Mouse (Mus musculus) heart, adult 18-20 months (tissue): Measurements from ENCODE around the gene Nr2c2ap. TPM values are rescaled to one million over a fixed set of nuclear protein-coding genes. Genes with fewer than 3 reads are reported as not detected.
A peak's percentile ranks its signal among the peaks of the same experiment; 100 is the strongest.

Experiments
- DNase-seq, 2 experiments: peaks; one replicate each; pipeline ENCODE4 v3.0.0; 2021 to 2022; ENCODE audit warnings: mixed read lengths in 1 of 2
- total RNA-seq, 2 experiments: library from RNA; stranded (reverse); gene quantifications; 2 replicates each; pipeline ENCODE4 v1.2.3; 2021

Nr2c2ap gene
- total RNA-seq, 2 experiments from 2014 or later, result 7.5 to 7.9 TPM

GRCm38 (mm10) chr8:70118726-70119700 is 12.1 kb upstream of the Nr2c2ap start:
- no peak for DNase-seq

GRCm38 (mm10) chr8:70120667-70121066 is 10.5 kb upstream of the Nr2c2ap start, which contains the start of gene Ncan:
Ncan (minus strand) TSS chr8:70120873.
- DNase-seq, result peak in 1 of 2 experiments; percentile 24

DNA sequence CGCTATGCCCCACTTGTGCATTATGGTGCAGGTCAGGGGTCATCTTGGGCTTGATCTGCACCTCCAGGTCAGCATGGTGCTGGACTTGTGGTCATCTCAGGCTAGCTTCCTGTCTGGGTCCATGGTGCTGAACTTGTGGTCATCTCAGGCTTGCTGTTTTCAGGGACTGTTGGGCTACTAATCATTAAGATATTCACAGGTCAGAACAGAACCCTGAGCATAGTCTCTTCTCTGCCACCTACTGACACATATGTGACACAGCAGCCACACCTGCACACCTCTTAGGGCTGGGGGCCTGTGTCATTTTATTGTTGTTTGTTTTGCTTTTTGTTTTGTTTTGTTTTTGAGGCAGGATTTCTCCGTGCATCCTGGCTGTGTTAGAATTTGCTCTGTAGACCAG is 8.3 kb upstream of the Nr2c2ap start:
- no peak for DNase-seq

GRCm38 (mm10) chr8:70124992-70125391 is 6.1 kb upstream of the Nr2c2ap start:
- no peak for DNase-seq

DNA sequence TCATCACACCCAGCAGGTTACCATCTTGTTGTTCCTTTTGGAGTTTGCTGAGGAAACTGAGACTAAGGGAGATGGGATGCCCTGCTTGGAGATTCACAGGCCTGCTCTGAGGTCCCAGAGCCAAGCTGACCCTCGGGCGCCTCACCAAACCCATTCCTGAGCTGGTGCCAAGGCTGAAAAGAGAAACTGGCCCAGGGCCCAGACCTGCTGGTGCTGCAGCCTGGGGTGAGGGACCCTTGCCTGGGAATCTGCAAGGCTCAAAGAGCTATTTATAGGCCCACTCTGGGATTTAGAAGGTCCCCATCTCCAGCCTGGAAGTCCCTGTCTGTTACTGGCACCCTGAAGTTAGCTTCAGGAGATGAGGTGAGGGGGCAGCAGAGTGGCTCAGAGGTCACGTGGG is 2.7 kb upstream of the Nr2c2ap start:
- DNase-seq, result peak; percentile 83 to 86

DNA sequence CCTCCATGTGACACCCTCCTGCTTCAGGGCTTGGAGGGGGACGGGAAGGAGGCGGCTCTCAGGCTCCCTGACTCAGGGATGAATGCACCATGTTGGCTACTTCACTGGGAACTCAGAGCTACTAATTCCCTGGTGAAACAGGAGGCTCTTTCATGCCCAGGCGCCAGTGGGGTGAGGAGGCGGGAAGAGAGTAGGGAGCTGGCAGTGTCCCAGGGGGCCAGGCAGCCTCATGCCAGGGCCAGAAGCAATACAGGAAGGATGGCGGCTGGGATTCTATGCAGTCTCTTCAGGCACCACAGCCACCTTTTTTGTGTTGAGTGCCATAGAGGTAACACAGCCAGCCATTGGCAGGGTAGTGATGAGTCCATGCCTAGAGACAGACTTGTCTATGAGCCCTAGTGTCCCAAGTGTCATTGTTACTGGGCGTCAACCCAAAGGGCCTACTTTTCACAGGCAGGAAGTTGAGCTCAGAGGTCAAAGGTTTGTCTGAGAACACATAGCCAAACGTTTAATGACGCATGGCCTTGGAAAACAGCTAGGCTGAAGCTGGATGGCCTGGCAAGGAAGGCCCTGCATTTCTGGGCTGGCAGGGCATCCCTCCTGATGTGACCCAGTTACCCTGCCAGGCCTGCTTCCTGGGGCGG is 1.7 kb upstream of the Nr2c2ap start:
- peak; percentile 41 to 72 for DNase-seq

- DNase-seq, result no peak
Measured at GRCm38 (mm10) chr8:70130066-70130465, 1.1 kb upstream of the Nr2c2ap start.

DNA sequence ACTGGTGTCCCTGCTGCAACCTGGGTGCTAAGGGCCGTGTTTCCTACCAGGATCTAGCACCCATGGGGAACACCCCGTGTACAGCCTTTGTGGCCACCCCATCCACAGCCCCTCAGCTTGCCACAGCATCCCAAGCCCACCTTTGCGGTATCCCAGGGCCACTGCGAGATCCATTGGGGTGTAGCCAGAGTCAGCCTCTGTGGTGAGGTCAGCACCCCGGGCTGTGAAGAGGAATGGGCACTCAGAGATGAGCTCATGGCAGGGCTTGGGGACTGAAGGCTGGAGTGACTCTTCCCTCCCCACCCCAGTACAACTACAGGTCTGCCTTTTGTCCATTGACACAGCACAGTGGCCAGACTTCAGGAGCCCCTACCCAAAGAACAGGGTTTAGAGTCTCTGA is 3.0 kb downstream of the Nr2c2ap start:
- no peak for DNase-seq

- peak in 1 of 2 experiments; percentile 22 for DNase-seq
Measured at GRCm38 (mm10) chr8:70134931-70135330, 3.8 kb downstream of the Nr2c2ap start.

- DNase-seq, result no peak
Measured at GRCm38 (mm10) chr8:70136591-70136990, 5.5 kb downstream of the Nr2c2ap start.

GRCm38 (mm10) chr8:70137890-70138289 is 6.8 kb downstream of the Nr2c2ap start:
- no peak for DNase-seq

GRCm38 (mm10) chr8:70139026-70139857 is 8.1 kb downstream of the Nr2c2ap start, which contains the start of the genes Rfxank, Borcs8 and Mef2b:
Rfxank (minus strand) TSS chr8:70139154.
Borcs8 (plus strand) TSS chr8:70139499.
Mef2b (plus strand) TSS chr8:70139711.
- DNase-seq, result peak; percentile 99

GRCm38 (mm10) chr8:70139981-70140380 is 8.8 kb downstream of the Nr2c2ap start:
- no peak for DNase-seq

- no peak for DNase-seq
Measured at GRCm38 (mm10) chr8:70147678-70148607, 16.8 kb downstream of the Nr2c2ap start.

GRCm38 (mm10) chr8:70150158-70150557 is 19.0 kb downstream of the Nr2c2ap start:
- no peak for DNase-seq

GRCm38 (mm10) chr8:70152537-70153257 is 21.6 kb downstream of the Nr2c2ap start:
- DNase-seq, result peak; percentile 51 to 67

DNA sequence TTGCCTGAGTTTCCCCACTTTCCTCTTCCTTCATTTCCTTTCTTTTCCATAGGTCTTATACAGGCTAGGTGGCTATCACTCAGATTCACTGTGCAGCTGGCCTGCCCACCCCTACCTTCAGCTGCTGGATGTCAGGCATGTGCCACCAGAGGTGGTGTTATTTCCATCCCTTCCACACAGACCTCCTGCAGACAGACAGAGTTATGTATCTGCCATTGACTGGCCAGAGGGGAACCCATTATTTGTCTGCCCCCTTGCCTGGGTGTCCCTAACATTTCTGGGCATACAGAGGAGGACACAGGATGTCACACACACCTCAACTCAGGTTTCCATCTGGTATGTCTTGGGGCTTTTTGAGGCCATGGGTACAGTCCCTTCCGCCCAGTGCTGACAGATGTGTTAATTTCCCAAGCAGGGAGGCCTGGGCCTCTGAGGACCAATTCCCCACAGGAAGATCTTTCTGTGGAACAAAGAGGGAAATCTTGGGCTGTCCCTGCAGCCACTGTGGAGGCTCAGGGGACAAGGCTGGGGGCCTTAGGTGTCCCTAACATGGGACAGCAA is 26.2 kb downstream of the Nr2c2ap start:
- no peak for DNase-seq

- peak; percentile 64 to 69 for DNase-seq
Measured at GRCm38 (mm10) chr8:70158069-70158853, 27.1 kb downstream of the Nr2c2ap start.

DNA sequence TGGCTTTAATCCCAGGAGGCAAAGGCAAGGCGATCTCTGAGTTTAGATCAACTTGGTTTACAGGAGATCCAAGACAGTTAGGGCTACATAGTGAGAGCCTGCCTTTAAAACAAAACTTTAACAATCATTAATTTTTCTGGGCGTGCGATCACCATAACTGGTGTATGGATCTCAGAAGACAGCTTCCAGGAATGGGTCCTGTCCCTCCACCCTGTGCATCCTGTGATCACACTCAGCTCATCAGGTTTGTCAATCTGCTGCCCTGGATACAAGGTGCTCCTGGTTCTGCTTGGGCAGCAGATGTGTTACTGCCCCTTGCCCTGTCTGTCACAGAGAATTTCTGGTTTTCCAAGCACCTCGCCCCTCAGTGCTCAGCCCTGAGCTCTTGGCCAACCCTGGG is 28.1 kb downstream of the Nr2c2ap start:
- DNase-seq, result no peak
